In the genomic region with DNA sequence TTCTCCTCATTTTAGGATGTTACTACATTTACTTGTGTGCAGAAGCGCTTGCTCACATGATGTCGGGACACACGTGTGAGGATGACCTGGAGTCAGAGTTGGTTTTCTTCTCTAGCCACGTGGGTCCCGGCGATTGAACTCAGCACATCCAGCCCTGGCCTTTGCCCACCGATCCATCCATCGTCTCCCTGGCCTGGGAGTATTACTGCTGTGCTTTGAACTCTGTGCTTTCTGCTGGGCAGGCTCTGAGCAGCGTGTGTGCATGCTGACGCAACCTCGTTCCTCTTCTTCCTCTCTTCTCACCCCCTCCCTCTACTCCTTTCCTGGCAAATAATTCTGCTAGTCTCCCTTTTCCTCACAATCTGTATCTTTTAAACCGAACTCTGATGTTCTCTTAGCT, we compare ENCODE assay signal across 15 mouse cellular contexts.
"Had no signal": no experiment of that assay in that cellular context is flagged by ENCODE, and none has a peak within 500 bp of the region (broad histone marks: within the 10 kb centered on the region; RNA-seq: fewer than 3 reads in every experiment).

No protein-coding gene starts in this region.

- H3K4me1 ChIP-seq: liver, embryonic 12.5 days; liver, embryonic 15.5 days; lung, embryonic 15.5 days; midbrain, embryonic 13.5 days; neural tube, embryonic 13.5 days had no signal

- DNase-seq: kidney, adult 2 months; kidney, postnatal 25 days; lung, adult 18-20 months; lung, postnatal 10 days; lung, postnatal 36 days; thymus, postnatal 25 days had no signal

- ATAC-seq: intestine, postnatal 0 days; liver, embryonic 12.5 days; midbrain, embryonic 13.5 days; midbrain, embryonic 16.5 days had no signal

- H3K9me3 ChIP-seq: liver, embryonic 15.5 days; lung, embryonic 15.5 days; midbrain, embryonic 13.5 days; neural tube, embryonic 13.5 days had no signal

- H3K27ac ChIP-seq: kidney, postnatal 0 days; liver, embryonic 12.5 days; liver, embryonic 15.5 days; lung, embryonic 15.5 days; midbrain, embryonic 13.5 days; neural tube, embryonic 13.5 days had no signal

- H3K4me3 ChIP-seq: liver, embryonic 12.5 days; liver, embryonic 15.5 days; lung, embryonic 15.5 days; midbrain, embryonic 13.5 days; myocyte; neural tube, embryonic 13.5 days had no signal

- H3K27me3 ChIP-seq: liver, embryonic 12.5 days; liver, embryonic 15.5 days; lung, embryonic 15.5 days; midbrain, embryonic 13.5 days; neural tube, embryonic 13.5 days had no signal

- H3K36me3 ChIP-seq: liver, embryonic 12.5 days; liver, embryonic 15.5 days; lung, embryonic 15.5 days had no signal
